Mouse (Mus musculus) right cerebral cortex, postnatal 36 days (tissue): ENCODE results near the gene Smchd1.

Experiments
- DNase-seq, 2 experiments: peaks; one replicate each; pipeline ENCODE4 v3.0.0; 2022; ENCODE audit warnings: low spot score in 2 of 2, mixed read lengths in 1 of 2

Smchd1 gene

DNA sequence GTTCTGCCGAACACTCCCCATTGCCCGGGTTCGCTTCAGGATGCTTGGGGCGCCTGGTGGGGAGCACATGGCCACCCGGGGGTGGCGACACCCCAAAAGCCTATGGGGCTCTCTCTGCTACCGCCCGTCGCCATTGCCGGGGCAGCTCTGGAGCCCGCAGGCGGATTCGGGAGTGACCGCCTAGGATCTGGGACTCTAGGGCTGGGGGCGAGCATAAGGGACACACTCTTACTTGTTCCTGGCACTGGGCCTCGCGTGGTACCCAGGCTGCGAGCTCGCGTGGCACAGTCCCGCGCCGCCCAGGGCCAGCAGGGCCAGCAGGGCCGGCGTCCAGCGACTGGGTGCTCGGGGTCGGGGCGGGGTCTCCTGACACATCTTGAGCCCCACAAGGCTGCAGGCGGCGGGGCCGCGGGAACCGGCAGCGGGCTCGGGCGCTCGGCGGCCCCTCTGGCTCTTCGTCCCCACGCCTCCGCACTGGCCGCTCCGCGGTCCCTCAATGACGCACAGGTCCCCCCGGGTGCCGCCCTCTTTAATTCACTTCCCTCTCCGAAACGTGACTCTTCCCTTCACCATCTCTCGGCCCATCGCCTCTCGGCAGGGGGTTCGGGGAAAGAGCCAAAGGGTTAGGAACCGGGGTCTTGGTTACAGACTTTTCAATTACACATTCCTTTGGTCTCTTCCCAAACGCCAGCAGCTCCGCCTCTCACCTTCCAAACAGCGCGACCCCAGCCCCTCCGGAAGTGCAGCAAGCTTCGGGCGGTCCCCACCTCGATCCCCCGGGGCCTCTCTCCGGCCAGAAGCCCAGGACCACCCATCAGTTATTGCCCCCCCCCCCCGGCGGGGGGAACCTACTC, 164.4 kb downstream of the Smchd1 start:
- no peak for DNase-seq

DNA sequence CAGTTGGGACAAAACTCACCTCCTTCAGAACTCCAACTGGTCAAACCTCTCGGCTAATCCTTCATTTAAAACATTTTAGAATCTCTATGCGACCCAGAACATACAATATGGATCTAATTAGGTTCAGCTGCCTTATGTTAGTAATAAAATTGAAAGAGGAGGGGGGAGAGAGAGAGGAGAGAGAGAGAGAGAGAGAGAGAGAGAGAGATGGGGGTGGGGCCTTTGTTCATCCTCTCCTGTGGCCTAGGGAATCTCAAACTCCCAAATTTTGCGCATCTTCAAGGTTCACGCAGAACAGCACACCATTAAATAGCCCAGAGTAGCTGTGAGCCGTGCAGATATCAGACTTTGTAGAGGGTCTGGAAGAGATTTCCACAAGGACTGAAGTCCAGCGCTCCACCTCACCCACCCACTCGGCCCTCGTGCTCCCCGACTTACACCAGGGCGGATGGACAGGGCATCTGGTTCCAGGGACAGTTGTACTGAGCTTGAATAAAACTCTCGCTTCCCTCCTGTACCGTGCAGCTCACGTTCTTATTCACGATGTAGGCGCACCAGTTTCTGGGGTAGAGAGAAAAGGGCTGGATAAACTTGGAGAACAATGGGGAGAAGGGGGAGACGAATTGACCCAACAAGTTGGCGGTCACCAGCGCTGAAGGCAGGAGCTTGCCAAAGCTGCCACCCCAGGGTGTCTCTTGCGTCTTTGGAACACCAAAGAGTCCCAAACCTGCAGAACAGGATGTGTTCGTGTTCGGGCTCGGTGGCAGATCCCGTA, 165.2 kb downstream of the Smchd1 start:
- DNase-seq = no peak

DNA sequence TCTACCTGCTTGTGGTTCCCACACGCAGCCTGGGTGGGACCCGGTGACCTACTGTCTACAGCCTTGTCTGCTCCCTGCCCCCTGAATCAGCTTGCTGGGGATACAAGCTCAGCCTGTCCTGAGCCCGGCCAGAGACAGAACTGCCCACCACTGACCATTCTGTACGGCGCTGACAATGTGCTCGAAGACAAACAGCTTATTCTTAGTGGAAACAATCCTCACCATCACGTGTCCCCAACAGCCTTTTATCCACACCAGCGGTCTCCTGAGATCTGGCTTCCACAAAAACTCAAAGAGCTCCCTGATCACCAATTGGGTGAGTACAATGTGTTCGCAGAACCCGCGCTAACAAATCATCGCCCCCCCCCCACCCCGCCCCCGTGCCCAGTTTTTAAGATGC, 166.0 kb downstream of the Smchd1 start:
- DNase-seq = no peak

DNA sequence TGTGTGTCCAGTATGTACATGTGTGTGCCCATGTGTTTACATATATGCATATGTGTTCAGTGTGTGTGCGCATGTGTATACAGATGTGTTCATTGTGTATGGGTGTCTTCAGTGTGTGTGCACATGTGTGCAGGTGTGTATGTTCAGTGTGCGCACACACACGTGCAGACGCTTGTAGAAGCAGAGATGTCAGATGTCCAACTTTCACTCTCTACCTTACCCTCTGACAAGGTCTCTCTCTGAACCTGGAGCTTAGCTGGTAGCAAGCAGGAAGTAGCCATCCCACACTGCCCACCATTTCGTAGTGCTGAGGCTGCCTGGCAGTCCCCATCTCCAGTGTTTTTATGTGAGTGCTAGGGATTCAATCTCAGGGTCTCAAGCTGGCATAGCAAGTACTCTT, 166.8 kb downstream of the Smchd1 start:
- DNase-seq = no peak

DNA sequence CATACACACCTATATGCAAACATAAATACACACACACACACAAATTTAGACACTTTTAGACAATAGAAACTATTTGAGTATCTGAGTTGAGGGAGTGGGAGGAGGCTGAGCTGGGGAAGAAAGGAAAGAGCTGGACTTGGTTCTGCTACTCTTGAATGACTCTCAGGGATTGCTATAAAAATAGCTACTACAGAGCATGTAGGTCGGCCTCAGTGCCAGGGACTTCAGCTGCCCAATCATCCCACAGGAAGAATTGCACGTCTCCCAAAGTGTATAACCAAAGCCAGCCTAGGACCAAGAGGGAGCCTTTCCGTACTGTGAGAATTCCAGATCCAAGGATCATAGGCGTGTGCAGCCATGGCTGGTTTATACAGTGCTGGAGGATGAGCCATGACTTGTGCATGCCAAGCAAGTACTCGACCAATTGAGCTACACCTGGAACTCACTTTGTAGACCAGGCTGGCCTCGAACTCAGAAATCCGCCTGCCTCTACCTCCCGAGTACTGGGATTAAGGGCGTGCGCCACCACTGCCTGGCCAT, 167.8 kb downstream of the Smchd1 start:
- DNase-seq = no peak

DNA sequence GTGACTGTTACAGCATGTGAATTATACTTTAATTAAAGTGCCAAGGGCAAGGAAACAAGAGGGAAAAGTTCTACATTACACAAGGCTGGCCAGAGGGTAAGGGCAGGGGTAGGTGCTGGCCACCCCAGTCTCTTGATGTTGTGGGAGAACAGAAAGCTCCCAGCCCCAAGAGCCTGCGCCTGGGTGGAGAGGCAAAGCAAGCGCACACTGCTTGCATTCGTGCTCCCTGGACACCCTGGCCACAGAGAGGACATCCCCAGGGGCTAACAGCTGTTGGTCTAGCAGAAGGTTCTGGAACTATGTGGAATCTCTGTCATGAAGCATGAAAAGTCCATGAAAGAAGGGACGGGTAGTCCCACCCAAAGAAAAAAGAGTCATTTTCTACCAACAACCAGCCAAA, 168.4 kb downstream of the Smchd1 start:
- no peak for DNase-seq

DNA sequence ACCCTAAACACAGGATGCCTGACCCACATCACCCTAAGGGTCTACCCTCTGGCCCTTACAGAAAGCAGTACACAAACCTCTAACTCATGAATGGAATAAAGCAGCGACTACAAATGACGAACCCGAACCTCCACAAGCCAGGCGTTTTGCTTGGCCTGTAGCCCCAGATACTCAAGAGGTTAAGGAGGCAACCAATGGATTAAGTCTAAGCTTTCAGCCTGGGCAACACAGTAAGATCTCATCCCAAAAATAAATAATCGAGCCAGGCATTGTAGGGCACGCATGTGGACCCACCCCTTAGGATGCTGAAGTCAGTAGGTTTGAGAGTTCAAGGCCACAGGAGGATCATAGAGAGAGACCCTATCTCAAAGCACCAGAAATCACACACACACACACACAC, 169.1 kb downstream of the Smchd1 start:
- DNase-seq = no peak

DNA sequence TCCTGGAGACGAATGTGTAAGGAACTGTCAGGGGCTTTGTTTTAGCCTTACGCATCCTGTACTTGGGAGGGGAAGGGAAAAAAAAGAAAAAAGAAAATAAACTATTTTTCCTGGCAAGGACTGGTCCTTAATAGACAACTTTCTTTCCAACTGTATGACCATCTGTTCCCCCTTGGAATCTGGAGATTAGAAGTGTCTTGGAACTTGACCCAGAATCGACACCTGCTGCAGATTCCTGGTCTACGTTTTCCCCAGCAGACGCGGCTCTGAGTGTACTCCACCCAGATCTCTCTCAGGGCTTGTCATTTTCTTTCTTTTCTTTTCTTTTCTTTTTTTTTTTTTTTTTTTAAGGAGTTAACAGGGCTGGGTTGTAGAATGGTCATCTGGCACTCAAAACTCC, 171.7 kb downstream of the Smchd1 start:
- DNase-seq = no peak

DNA sequence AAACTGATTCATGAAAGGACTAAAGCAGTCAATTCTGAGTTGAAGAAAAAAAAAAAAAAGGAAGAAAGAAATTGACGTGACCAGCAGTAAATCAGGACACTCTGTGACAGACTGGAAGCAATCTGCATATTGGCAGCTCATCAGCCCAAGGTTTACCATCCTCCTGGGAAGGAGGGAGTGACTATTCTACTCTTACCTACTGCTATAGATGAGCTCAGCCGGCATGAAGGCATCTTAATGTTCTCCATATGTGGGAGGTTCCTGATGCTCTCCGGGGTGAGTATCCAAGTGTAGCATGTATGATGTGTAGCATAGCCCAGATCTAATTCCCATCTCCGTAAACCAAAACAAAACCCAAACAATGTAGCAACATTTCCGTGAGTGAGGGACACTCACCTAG, 173.7 kb downstream of the Smchd1 start:
- no peak for DNase-seq

DNA sequence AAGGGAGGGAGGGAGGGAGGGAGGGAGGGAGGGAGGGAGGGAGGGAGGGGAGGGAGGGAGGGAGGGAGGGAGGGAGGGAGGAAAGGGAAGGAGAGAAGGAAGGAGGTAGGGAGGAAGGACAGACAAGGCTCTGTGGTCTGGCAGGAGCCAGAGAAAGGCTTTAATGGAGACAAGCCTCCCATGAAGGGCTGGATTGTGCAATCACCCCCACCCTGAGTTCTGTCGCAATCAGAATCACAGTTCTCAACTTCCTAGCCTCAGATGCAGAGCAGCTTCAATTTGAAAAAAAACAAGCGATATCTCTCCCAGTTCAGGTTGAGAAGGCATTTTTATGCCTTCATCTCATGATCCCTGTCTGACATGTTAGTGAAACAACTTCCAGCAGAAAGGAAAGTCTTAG, 174.8 kb downstream of the Smchd1 start:
- DNase-seq = no peak

DNA sequence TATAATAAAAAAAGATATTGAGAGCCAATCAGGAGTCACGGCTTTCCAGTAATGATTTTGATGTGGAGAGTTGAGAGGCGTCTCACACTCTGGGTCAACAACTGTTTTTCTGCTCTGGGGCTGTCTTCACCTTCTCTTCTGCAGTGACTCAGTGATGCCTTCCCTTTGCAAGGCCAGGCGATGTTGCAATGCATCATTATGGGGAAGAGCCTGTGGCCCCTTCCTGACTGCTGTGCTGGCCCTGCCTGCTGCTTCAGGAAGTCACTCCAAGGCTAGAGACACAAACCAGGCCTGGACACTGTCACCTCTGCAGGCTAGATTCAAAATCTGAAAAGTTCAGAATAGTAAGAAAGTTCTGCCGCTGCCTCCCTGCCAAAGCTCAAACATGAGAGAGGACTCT, 175.3 kb downstream of the Smchd1 start:
- DNase-seq = no peak

DNA sequence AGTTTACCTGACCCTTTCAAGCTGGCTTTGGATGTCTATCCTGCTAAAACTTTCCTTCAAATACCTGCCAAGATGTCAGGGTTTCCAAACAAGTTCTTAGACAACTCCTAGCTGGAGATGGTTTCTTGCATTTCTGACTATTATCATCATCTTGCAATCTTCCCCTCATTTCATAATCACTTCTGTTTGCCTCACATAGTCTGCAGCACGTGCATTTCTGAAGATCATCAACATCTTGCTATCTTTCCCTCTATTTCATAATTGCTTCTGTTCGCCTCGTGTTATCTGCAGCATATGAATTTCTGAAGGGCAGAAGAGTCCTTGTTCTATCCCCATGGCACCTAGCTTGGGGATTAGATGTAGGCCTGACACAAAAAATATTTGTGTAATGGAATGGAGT, 180.6 kb downstream of the Smchd1 start:
- no peak for DNase-seq
